Mouse (Mus musculus) liver, adult 2 months (tissue): ENCODE measurements around the gene Tsen34.

Experiments used
- CTCF ChIP-seq: fragments of 200-500 bp; IDR thresholded peaks from 2 replicates; pipeline ENCODE4 v1.5.1; 2011; ENCODE audit warnings: low read depth, low read length, control low read depth
- POLR2A ChIP-seq: fragments of 200-500 bp; IDR thresholded peaks from 2 replicates; pipeline ENCODE4 v1.6.1; 2011; ENCODE audit warnings: low read length, control low read depth; ENCODE audit not compliant: insufficient read depth; ENCODE audit errors: extremely low read depth

DNA sequence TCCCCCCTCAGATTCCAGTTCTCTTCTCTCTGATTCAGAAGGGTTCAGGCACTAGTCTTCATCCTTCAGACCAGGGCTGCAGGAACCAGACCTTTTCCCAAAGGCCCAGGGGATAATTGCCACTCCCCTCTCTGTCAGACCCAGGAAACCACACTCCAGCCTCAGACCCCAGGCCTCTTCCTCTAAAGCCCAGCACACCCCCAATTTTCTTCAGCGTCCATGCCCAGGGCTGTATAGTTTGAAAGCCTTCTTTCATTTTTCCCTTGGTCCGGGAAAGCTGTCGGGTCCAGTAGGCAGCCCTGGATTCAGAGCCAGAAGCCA lies 17.5 kb upstream of the Tsen34 start:
- TF ChIP-seq POLR2A: no peak
- TF ChIP-seq CTCF: no peak
